Mouse (Mus musculus): ENCODE results near the gene Mpp2. TPM values are rescaled to one million over a fixed set of nuclear protein-coding genes. Genes with fewer than 3 reads are reported as not detected.

Gene Mpp2
- polyA plus RNA-seq, 1 experiment from 2014 or later: 23.9 TPM

DNA sequence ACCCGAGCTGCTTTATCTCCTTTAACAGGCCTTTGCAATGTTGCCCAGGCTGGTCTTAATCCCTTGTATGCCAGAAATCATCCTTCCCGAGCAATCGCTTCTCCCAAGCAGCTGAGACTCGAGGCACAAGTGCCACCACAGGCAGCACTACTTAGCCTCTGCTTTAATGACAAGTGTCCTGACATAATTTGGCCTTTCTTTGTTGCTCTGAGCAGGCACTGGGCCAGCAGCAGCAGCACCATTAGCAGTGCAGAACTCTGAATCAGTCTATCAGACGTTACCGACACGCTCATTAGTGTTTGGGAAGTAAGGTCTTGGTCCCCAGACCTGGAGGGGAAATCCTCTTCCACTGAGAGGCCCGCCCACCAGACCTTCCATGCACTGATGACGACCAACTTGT lies 68.6 kb downstream of the Mpp2 start:
- Histone ChIP-seq H3K4me1 (peaks cover 25% of the 10 kb centered on the region), H3K4me2 (replicated peaks) (no peak overlapping the region), H3K9ac (no peak overlapping the region), H3K27me3 (replicated peaks) (0 out of 2 replicates have a peak, but pooled peaks cover 4% of the 10 kb centered on the region), H3K9me3 (no peaks in the 10 kb centered on the region), H3K27ac (no peak overlapping the region), H3K4me3 (no peak overlapping the region), H3K36me3 (peaks cover 60% of the 10 kb centered on the region)
- WGBS: 78% methylated on average over 9 of the region's 9 CpGs
- ATAC-seq (ENCODE audit: low FRiP score, low read depth): no peak

DNA sequence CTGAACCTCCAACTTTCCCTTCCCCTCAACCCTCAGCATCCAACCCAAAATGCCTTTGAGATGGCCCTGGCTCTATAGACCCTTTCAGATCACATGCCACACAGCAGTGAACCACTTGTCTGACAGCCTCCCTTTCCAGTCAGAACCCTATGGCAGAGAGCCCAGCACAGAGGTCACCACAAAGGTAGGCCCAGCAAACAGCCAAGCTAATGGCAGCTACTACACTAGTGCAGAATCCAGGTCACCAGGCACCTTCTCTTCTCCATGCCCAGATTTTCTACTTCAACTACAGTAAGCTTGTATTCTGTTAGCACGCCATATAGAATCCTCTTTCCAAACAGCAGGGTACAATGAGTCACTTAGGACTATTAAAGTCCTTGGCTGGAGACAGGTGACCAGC lies 72.2 kb downstream of the Mpp2 start:
- no peaks in the 10 kb centered on the region for H3K27me3 ChIP-seq (replicated peaks)
- 98% methylated on average over 1 of the region's 1 CpGs for WGBS
- ATAC-seq (ENCODE audit: low FRiP score, low read depth): no peak
- no peak overlapping the region for H3K4me2 ChIP-seq (replicated peaks)
- no peak overlapping the region for H3K27ac ChIP-seq
- H3K36me3 ChIP-seq: peaks cover 68% of the 10 kb centered on the region
- H3K9me3 ChIP-seq: no peaks in the 10 kb centered on the region
- H3K4me1 ChIP-seq: peaks cover 9% of the 10 kb centered on the region
- H3K4me3 ChIP-seq: no peak overlapping the region
- H3K9ac ChIP-seq: no peak overlapping the region

DNA sequence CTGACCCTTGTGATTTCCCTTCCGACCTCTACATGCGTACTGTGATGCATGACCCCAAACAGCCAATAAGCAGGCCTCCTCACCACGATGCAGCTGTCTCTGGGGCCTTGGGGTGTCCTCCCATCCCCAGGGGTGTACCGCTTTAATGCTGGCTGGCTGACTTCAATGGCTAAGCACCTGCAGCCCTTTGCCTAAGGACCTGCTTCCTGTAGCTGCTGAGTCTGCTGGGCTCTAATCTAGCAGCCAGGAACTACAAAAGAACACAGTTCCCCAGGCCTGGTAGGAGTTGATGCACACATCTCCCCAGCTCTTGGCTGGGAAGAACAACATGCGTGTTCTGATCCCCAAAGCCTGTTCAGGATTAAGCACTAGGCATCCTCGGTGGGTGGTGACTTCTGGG lies 72.8 kb downstream of the Mpp2 start:
- H3K4me1 ChIP-seq: peaks cover 13% of the 10 kb centered on the region
- H3K27me3 ChIP-seq (replicated peaks): no peaks in the 10 kb centered on the region
- no peak overlapping the region for H3K4me3 ChIP-seq
- no peak overlapping the region for H3K4me2 ChIP-seq (replicated peaks)
- no peak overlapping the region for H3K9ac ChIP-seq
- peaks cover 69% of the 10 kb centered on the region for H3K36me3 ChIP-seq
- 69% methylated on average over 6 of the region's 6 CpGs for WGBS
- H3K27ac ChIP-seq: no peak overlapping the region
- H3K9me3 ChIP-seq: no peaks in the 10 kb centered on the region
- ATAC-seq (ENCODE audit: low FRiP score, low read depth): no peak

DNA sequence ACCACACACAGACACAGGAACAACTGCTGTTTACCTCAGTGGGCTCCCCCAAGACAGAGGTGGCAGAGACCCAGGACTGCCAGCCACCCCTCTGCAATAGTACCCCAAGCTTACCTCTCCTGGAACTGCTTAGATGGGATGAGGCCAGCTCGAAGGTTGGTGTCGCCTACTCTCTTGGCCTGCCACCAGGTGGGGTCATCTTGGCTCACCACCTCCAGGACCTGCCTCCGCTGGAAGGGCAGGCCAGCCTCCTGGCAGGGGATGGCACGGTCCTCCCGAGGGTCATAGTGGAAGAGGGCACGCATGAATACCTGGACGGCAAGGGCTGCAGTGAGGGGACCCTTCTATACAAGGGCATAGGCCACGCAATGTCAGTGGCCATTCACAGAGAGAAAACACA lies 75.1 kb downstream of the Mpp2 start:
- no peak overlapping the region for H3K9ac ChIP-seq

DNA sequence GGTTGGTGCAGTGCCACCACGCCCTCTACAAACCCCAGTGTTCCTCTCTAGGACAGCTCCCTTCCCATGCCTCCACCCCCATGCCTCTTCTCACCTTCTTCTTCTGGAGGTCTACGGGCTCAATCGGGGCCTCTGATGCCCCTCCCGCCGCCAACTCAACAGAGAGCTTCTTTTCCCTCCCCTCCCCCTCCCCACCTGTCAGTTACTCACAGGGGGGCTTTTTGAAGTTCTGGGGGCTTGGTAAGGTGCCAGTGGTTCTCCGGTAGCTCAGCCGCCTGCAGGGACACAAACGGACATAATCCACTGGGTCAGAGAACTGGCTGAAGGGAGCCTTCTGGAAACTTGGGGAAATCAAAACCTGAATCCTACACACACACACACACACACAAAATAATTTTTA lies 76.8 kb downstream of the Mpp2 start:
- Histone ChIP-seq H3K9ac (no peak overlapping the region), H3K9me3 (no peaks in the 10 kb centered on the region), H3K4me3 (no peak overlapping the region), H3K27me3 (replicated peaks) (no peaks in the 10 kb centered on the region), H3K36me3 (peaks cover 75% of the 10 kb centered on the region), H3K27ac (no peak overlapping the region), H3K4me1 (peaks cover 20% of the 10 kb centered on the region), H3K4me2 (replicated peaks) (no peak overlapping the region)
- 88% methylated on average over 8 of the region's 8 CpGs for WGBS
- ATAC-seq (ENCODE audit: low FRiP score, low read depth): no peak

More for the DNA sequence above, 75.1 kb downstream of the Mpp2 start:
- H3K4me1 ChIP-seq: peaks cover 20% of the 10 kb centered on the region
- H3K9me3 ChIP-seq: no peaks in the 10 kb centered on the region
- 91% methylated on average over 8 of the region's 8 CpGs for WGBS
- H3K4me2 ChIP-seq (replicated peaks): no peak overlapping the region
- no peak overlapping the region for H3K27ac ChIP-seq
- no peak for ATAC-seq (ENCODE audit: low FRiP score, low read depth)
- peaks cover 75% of the 10 kb centered on the region for H3K36me3 ChIP-seq
- H3K27me3 ChIP-seq (replicated peaks): no peaks in the 10 kb centered on the region
- H3K4me3 ChIP-seq: no peak overlapping the region

DNA sequence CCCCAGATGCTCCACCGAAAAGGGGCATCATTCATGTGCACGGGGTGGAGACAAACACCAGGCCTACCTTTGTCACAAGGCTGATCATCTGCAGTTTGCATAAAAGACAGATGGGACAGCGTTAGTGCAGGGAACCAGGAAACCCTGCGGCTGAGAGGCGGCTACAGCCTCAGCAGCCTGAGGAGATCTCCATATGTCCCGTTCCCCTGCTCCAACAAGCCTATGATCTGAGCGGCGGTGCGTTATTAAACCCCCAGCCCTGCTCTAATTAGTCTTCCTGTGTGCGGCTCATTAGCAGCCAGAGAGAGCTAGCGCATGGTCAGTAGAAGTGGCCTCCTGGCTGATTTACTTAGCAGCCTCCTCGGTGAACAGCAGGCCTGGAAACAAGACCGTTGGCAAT lies 78.2 kb downstream of the Mpp2 start:
- Histone ChIP-seq H3K4me1 (peaks cover 11% of the 10 kb centered on the region), H3K4me2 (replicated peaks) (no peak overlapping the region), H3K9me3 (no peaks in the 10 kb centered on the region), H3K9ac (no peak overlapping the region), H3K4me3 (no peak overlapping the region), H3K36me3 (peaks cover 79% of the 10 kb centered on the region), H3K27ac (peak overlapping the region; percentile 27; the same call in 1 of the 2 replicates), H3K27me3 (replicated peaks) (no peaks in the 10 kb centered on the region)
- WGBS: 46% methylated on average over 13 of the region's 13 CpGs
- ATAC-seq (ENCODE audit: low FRiP score, low read depth): peak; percentile 68; the same call in 1 of the 2 replicates

- H3K4me2 ChIP-seq (replicated peaks): no peak overlapping the region
- no peak overlapping the region for H3K27ac ChIP-seq
- H3K9me3 ChIP-seq: no peaks in the 10 kb centered on the region
- ATAC-seq (ENCODE audit: low FRiP score, low read depth): no peak
- H3K36me3 ChIP-seq: peaks cover 82% of the 10 kb centered on the region
- peaks cover 11% of the 10 kb centered on the region for H3K4me1 ChIP-seq
- WGBS: 83% methylated on average over 15 of the region's 15 CpGs
- H3K27me3 ChIP-seq (replicated peaks): no peaks in the 10 kb centered on the region
- H3K9ac ChIP-seq: no peak overlapping the region
- no peak overlapping the region for H3K4me3 ChIP-seq
These were observed 79.2 kb downstream of the Mpp2 start for GRCm38 (mm10) chr11:102008954-102009637.

GRCm38 (mm10) chr11:102008372-102008771 lies 79.9 kb downstream of the Mpp2 start:
- peaks cover 85% of the 10 kb centered on the region for H3K36me3 ChIP-seq
- WGBS: 93% methylated on average over 8 of the region's 8 CpGs
- H3K27me3 ChIP-seq (replicated peaks): no peaks in the 10 kb centered on the region

More at GRCm38 (mm10) chr11:102008372-102008771, 79.9 kb downstream of the Mpp2 start:
- peaks cover 11% of the 10 kb centered on the region for H3K4me1 ChIP-seq
- H3K9me3 ChIP-seq: no peaks in the 10 kb centered on the region
- H3K9ac ChIP-seq: no peak overlapping the region
- no peak overlapping the region for H3K4me3 ChIP-seq
- H3K27ac ChIP-seq: no peak overlapping the region
- no peak overlapping the region for H3K4me2 ChIP-seq (replicated peaks)
- ATAC-seq (ENCODE audit: low FRiP score, low read depth): no peak

Other genes starting within 250 kb of the Mpp2 start
- 5.4 and 8.0 TPM in 2 replicates for gene Meox1, start 194.1 kb downstream of the Mpp2 start, polyA plus RNA-seq (2016; fragmentation: Nextera tagmentation; extraction: Ambion mirVana)
- gene Sost, start 121.5 kb downstream of the Mpp2 start, polyA plus RNA-seq (2016; fragmentation: Nextera tagmentation; extraction: Ambion mirVana): 0.20 and 0.22 TPM in 2 replicates
- gene Cfap97d1, start 104.2 kb downstream of the Mpp2 start, polyA plus RNA-seq (2016; fragmentation: Nextera tagmentation; extraction: Ambion mirVana): not detected in 2 replicates
- gene Dusp3, start 101.5 kb downstream of the Mpp2 start, polyA plus RNA-seq (2016; fragmentation: Nextera tagmentation; extraction: Ambion mirVana): 13.0 and 15.6 TPM in 2 replicates
- gene Mpp3, start 60.1 kb downstream of the Mpp2 start, polyA plus RNA-seq (2016; fragmentation: Nextera tagmentation; extraction: Ambion mirVana): 45.2 and 47.2 TPM in 2 replicates
- gene Cd300lg, start 47.0 kb downstream of the Mpp2 start, polyA plus RNA-seq (2016; fragmentation: Nextera tagmentation; extraction: Ambion mirVana): 0.46 and 0.49 TPM in 2 replicates
- not detected in 2 replicates for gene Ppy, start 12.8 kb upstream of the Mpp2 start, polyA plus RNA-seq (2016; fragmentation: Nextera tagmentation; extraction: Ambion mirVana)
- 1.1 TPM in 1 of 2 replicates, not detected in the other for gene Pyy, start 19.3 kb upstream of the Mpp2 start, polyA plus RNA-seq (2016; fragmentation: Nextera tagmentation; extraction: Ambion mirVana)
- gene Nags, start 57.0 kb upstream of the Mpp2 start, polyA plus RNA-seq (2016; fragmentation: Nextera tagmentation; extraction: Ambion mirVana): not detected in 2 replicates
- 35.3 and 37.3 TPM in 2 replicates for gene Tmem101, start 67.9 kb upstream of the Mpp2 start, polyA plus RNA-seq (2016; fragmentation: Nextera tagmentation; extraction: Ambion mirVana)
- gene Lsm12, start 96.8 kb upstream of the Mpp2 start, polyA plus RNA-seq (2016; fragmentation: Nextera tagmentation; extraction: Ambion mirVana): 87.0 and 112 TPM in 2 replicates
- 29.6 and 30.8 TPM in 2 replicates for gene G6pc3, start 101.1 kb upstream of the Mpp2 start, polyA plus RNA-seq (2016; fragmentation: Nextera tagmentation; extraction: Ambion mirVana)
- 104 and 106 TPM in 2 replicates for gene Hdac5, start 141.7 kb upstream of the Mpp2 start, polyA plus RNA-seq (2016; fragmentation: Nextera tagmentation; extraction: Ambion mirVana)
- gene BC030867, start 160.4 kb upstream of the Mpp2 start, polyA plus RNA-seq (2016; fragmentation: Nextera tagmentation; extraction: Ambion mirVana): 10.0 and 11.6 TPM in 2 replicates
- not detected in 2 replicates for gene Asb16, start 180.2 kb upstream of the Mpp2 start, polyA plus RNA-seq (2016; fragmentation: Nextera tagmentation; extraction: Ambion mirVana)
- gene Tmub2, start 196.4 kb upstream of the Mpp2 start, polyA plus RNA-seq (2016; fragmentation: Nextera tagmentation; extraction: Ambion mirVana): 71.3 and 75.6 TPM in 2 replicates
- 27.5 and 27.6 TPM in 2 replicates for gene Atxn7l3, start 208.1 kb upstream of the Mpp2 start, polyA plus RNA-seq (2016; fragmentation: Nextera tagmentation; extraction: Ambion mirVana)
- 98.7 and 101 TPM in 2 replicates for gene Ubtf, start 231.2 kb upstream of the Mpp2 start, polyA plus RNA-seq (2016; fragmentation: Nextera tagmentation; extraction: Ambion mirVana)

Data from neural tube, embryonic 12.5 days (tissue).